Mouse (Mus musculus) kidney, adult 2 months (tissue): ENCODE results near the gene Gm49395. TPM values are rescaled to one million over a fixed set of nuclear protein-coding genes. Genes with fewer than 3 reads are reported as not detected.
A peak's percentile ranks its signal among the peaks of the same experiment; 100 is the strongest.

Source experiments
- DNase-seq: peaks from one replicate; pipeline ENCODE4 v3.0.0; 2021
- H3K27ac ChIP-seq: fragments of 200-500 bp; 2 replicates; pipeline ENCODE4 v1.5.1; 2012; ENCODE audit warnings: low read depth, low read length, control low read depth, inconsistent platforms; ENCODE audit not compliant: insufficient read depth
- H3K27me3 ChIP-seq: fragments of 200-500 bp; replicated peaks from 2 replicates; pipeline ENCODE4 v1.6.1; 2012; ENCODE audit warnings: mild to moderate bottlenecking, moderate library complexity, low read length, inconsistent platforms; ENCODE audit not compliant: control insufficient read depth, insufficient read depth
- H3K36me3 ChIP-seq: fragments of 200-500 bp; 2 replicates; pipeline ENCODE4 v1.6.1; 2012; ENCODE audit warnings: mild to moderate bottlenecking, moderate library complexity, low read length, inconsistent platforms; ENCODE audit not compliant: control insufficient read depth, insufficient read depth
- H3K4me1 ChIP-seq: fragments of 200-500 bp; 2 replicates; pipeline ENCODE4 v1.6.1; 2011; ENCODE audit warnings: low read length; ENCODE audit not compliant: control insufficient read depth, insufficient read depth
- H3K4me3 ChIP-seq: fragments of 200-500 bp; 2 replicates; pipeline ENCODE4 v1.5.1; 2011; ENCODE audit warnings: mild to moderate bottlenecking, low read depth, low read length, control low read depth; ENCODE audit not compliant: insufficient read depth
- CTCF ChIP-seq: fragments of 200-500 bp; conservative IDR thresholded peaks from 2 replicates; pipeline ENCODE4 v1.5.1; 2011; ENCODE audit warnings: low read depth, mild to moderate bottlenecking, control low read depth, low read length, moderate library complexity, mixed read lengths; ENCODE audit not compliant: insufficient read depth, insufficient read length
- POLR2A ChIP-seq: fragments of 200-500 bp; IDR thresholded peaks from one replicate; pipeline ENCODE4 v1.6.1; 2011; ENCODE audit warnings: low read depth, low read length, control low read depth
- WGBS: fragments of 180-500 bp; shearing (Covaris S2); methylation state at CpG from one replicate; pipeline ENCODE4 v1.1.7; 2018; 5-methylcytosine and 5-hydroxymethylcytosine counted together
- polyA plus RNA-seq: library from polyadenylated mRNA; depleted of rRNA; stranded (reverse); fragments of >200 nt; gene quantifications from 2 replicates; pipeline ENCODE4 v1.2.3, GENCODE M21; 2012

The Gm49395 gene
- polyA plus RNA-seq, 1 experiment, result 3.8 TPM

- Histone ChIP-seq H3K27me3 (no peaks in the 10 kb centered on the region), H3K36me3 (no peaks in the 10 kb centered on the region), H3K27ac (peak overlapping the region; percentile 91), H3K4me1 (0 out of 2 replicates have a peak, but pooled peaks cover 2% of the 10 kb centered on the region), H3K4me3 (no peak overlapping the region)
- 9% methylated on average over 5 of the region's 5 CpGs for WGBS
- DNase-seq, result peak; percentile 80
- no peak for TF ChIP-seq CTCF
- no peak for TF ChIP-seq POLR2A
These were observed 30.7 kb upstream of the Gm49395 start for GRCm38 (mm10) chr13:115132435-115132834.

GRCm38 (mm10) chr13:115131381-115131780 is 29.7 kb upstream of the Gm49395 start:
- WGBS, result 80% methylated on average over 3 of the region's 3 CpGs
- TF ChIP-seq POLR2A, result no peak
- no peak for TF ChIP-seq CTCF
- H3K27ac ChIP-seq, result peak overlapping the region; percentile 41; the same call in 1 of the 2 replicates

GRCm38 (mm10) chr13:115130035-115130434 is 28.3 kb upstream of the Gm49395 start:
- no peak overlapping the region for H3K4me3 ChIP-seq

More at GRCm38 (mm10) chr13:115131381-115131780, 29.7 kb upstream of the Gm49395 start:
- DNase-seq, result no peak
- H3K36me3 ChIP-seq, result no peaks in the 10 kb centered on the region
- H3K27me3 ChIP-seq, result no peaks in the 10 kb centered on the region
- 0 out of 2 replicates have a peak, but pooled peaks cover 2% of the 10 kb centered on the region for H3K4me1 ChIP-seq
- no peak overlapping the region for H3K4me3 ChIP-seq

GRCm38 (mm10) chr13:115127826-115128225 is 26.1 kb upstream of the Gm49395 start:
- TF ChIP-seq POLR2A (no peak), CTCF (no peak)
- DNase-seq, result peak; percentile 31
- Histone ChIP-seq H3K27me3 (no peaks in the 10 kb centered on the region), H3K27ac (no peak overlapping the region), H3K36me3 (no peaks in the 10 kb centered on the region), H3K4me3 (no peak overlapping the region), H3K4me1 (0 out of 2 replicates have a peak, but pooled peaks cover 2% of the 10 kb centered on the region)
- 49% methylated on average over 1 of the region's 1 CpGs for WGBS

More at GRCm38 (mm10) chr13:115130035-115130434, 28.3 kb upstream of the Gm49395 start:
- no peak for DNase-seq
- H3K27ac ChIP-seq, result no peak overlapping the region
- TF ChIP-seq CTCF (no peak), POLR2A (no peak)
- 69% methylated on average over 2 of the region's 2 CpGs for WGBS
- 0 out of 2 replicates have a peak, but pooled peaks cover 2% of the 10 kb centered on the region for H3K4me1 ChIP-seq
- H3K36me3 ChIP-seq, result no peaks in the 10 kb centered on the region
- no peaks in the 10 kb centered on the region for H3K27me3 ChIP-seq

GRCm38 (mm10) chr13:115126534-115126933 is 24.8 kb upstream of the Gm49395 start:
- WGBS, result 92% methylated on average over 2 of the region's 2 CpGs
- H3K27me3 ChIP-seq, result no peaks in the 10 kb centered on the region
- no peak for DNase-seq
- H3K27ac ChIP-seq, result no peak overlapping the region
- no peaks in the 10 kb centered on the region for H3K36me3 ChIP-seq
- H3K4me3 ChIP-seq, result no peak overlapping the region
- TF ChIP-seq POLR2A (no peak), CTCF (no peak)
- H3K4me1 ChIP-seq, result 0 out of 2 replicates have a peak, but pooled peaks cover 2% of the 10 kb centered on the region

GRCm38 (mm10) chr13:115125130-115125529 is 23.4 kb upstream of the Gm49395 start:
- H3K4me3 ChIP-seq, result no peak overlapping the region
- DNase-seq, result peak; percentile 61
- no peak for TF ChIP-seq POLR2A
- WGBS, result 68% methylated on average over 4 of the region's 4 CpGs
- H3K27ac ChIP-seq, result no peak overlapping the region
- no peaks in the 10 kb centered on the region for H3K27me3 ChIP-seq
- no peaks in the 10 kb centered on the region for H3K4me1 ChIP-seq
- H3K36me3 ChIP-seq, result no peaks in the 10 kb centered on the region

- Histone ChIP-seq H3K27me3 (no peaks in the 10 kb centered on the region), H3K27ac (0 out of 2 replicates have a peak overlapping the region, but pooled peaks have one; percentile 3), H3K4me3 (no peak overlapping the region), H3K36me3 (no peaks in the 10 kb centered on the region), H3K4me1 (no peaks in the 10 kb centered on the region)
- 70% methylated on average over 1 of the region's 1 CpGs for WGBS
- no peak for DNase-seq
- TF ChIP-seq POLR2A, result no peak
- no peak for TF ChIP-seq CTCF
These were observed 22.8 kb upstream of the Gm49395 start for GRCm38 (mm10) chr13:115124521-115124920.
